Mouse (Mus musculus) myocyte (in vitro differentiated cells): ENCODE data around the gene Slc37a1.

Experiments used
- CEBPB ChIP-seq: IDR thresholded peaks from 2 replicates; pipeline ENCODE4 v1.6.1; 2011; ENCODE audit warnings: mild to moderate bottlenecking, moderate library complexity; ENCODE audit not compliant: poor library complexity, insufficient read depth, severe bottlenecking
- E2F4 ChIP-seq: IDR thresholded peaks from one replicate; pipeline ENCODE4 v1.6.1; 2011; ENCODE audit warnings: mild to moderate bottlenecking, control low read depth, moderate library complexity; ENCODE audit not compliant: insufficient read depth
- MAX ChIP-seq: IDR thresholded peaks from one replicate; pipeline ENCODE4 v1.6.1; 2011; ENCODE audit warnings: low read depth, mild to moderate bottlenecking, control low read depth
- MYOG ChIP-seq, 3 experiments: IDR thresholded peaks; one replicate each; pipeline ENCODE4 v1.6.1; 2011; ENCODE audit warnings: control low read depth in 2 of 3, low read depth in 2 of 3, mild to moderate bottlenecking in 2 of 3; ENCODE audit not compliant: insufficient read length in 2 of 3, control insufficient read depth in 1 of 3, insufficient read depth in 1 of 3
- POLR2A ChIP-seq: IDR thresholded peaks from one replicate; pipeline ENCODE4 v1.6.1; 2011; ENCODE audit warnings: low read depth, mild to moderate bottlenecking, control low read depth, moderate library complexity; ENCODE audit not compliant: insufficient read length
- POLR2AphosphoS2 ChIP-seq: IDR thresholded peaks from one replicate; pipeline ENCODE4 v1.6.1; 2011; ENCODE audit warnings: low read depth, control low read depth; ENCODE audit not compliant: insufficient read length
- SRF ChIP-seq: IDR thresholded peaks from one replicate; pipeline ENCODE4 v1.6.1; 2011; ENCODE audit warnings: low read depth; ENCODE audit not compliant: control insufficient read depth, insufficient read length
- TCF12 ChIP-seq: IDR thresholded peaks from one replicate; pipeline ENCODE4 v1.6.1; 2011; ENCODE audit warnings: mild to moderate bottlenecking, control low read depth; ENCODE audit not compliant: poor library complexity, insufficient read depth, severe bottlenecking
- TCF3 ChIP-seq: IDR thresholded peaks from one replicate; pipeline ENCODE4 v1.6.1; 2011; ENCODE audit warnings: low read depth, control low read depth; ENCODE audit not compliant: insufficient read length
- USF1 ChIP-seq: IDR thresholded peaks from one replicate; pipeline ENCODE4 v1.6.1; 2011; ENCODE audit warnings: low read depth, mild to moderate bottlenecking, control low read depth, moderate library complexity

DNA sequence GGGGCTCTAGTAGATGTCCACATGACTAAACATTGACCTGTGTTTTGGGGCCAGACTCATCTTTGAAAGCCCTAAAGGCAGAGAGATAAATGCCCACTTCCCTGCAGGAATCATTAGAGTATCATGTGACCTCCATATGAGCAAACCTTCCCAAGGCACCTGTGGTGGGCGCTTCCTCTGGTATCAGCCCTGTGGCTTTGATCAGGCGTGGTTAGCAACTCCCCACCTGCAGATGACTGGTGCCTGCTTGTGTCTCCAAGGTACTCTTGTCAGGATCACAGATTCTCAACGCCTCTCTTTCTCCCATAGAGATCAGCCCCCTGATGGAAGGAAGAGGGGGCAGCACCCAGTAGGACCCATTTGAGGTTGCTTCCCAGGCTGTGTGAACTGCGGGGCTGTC lies 13.4 kb downstream of the Slc37a1 start:
- no peak for TF ChIP-seq USF1
- TF ChIP-seq MYOG (IDR thresholded peaks at IDR 0.05; ENCODE audit: control insufficient read depth in 1 of 3, insufficient read depth in 1 of 3, insufficient read length in 2 of 3, low read depth in 2 of 3): no peak
- TF ChIP-seq POLR2A: no peak
- TF ChIP-seq E2F4: no peak
- no peak for TF ChIP-seq TCF12
- no peak for TF ChIP-seq CEBPB
- TF ChIP-seq POLR2AphosphoS2: no peak
- TF ChIP-seq SRF: no peak
- TF ChIP-seq MAX: no peak
- no peak for TF ChIP-seq TCF3
